Mouse (Mus musculus): ENCODE measurements around the gene Zbtb44. TPM values are rescaled to one million over a fixed set of nuclear protein-coding genes. Genes with fewer than 3 reads are reported as not detected.

Zbtb44 gene
- polyA plus RNA-seq, 1 experiment from 2014 or later = 6.3 TPM

- H3K9me3 ChIP-seq (replicated peaks; ENCODE audit: control insufficient read depth, low read length) = no peaks in the 10 kb centered on the region
- DNase-seq (ENCODE audit: low spot score) (no peak), ATAC-seq (replicated peaks; ENCODE audit: insufficient number of reproducible peaks, low FRiP score, low TSS enrichment, low read depth) (no peak)
- H3K27ac ChIP-seq (replicated peaks; ENCODE audit: low read depth, low read length) = no peak overlapping the region
- no peak overlapping the region for H3K4me2 ChIP-seq (ENCODE audit: low read depth, low read length)
- no peak overlapping the region for H3K4me3 ChIP-seq (ENCODE audit: low read depth, low read length)
- H3K27me3 ChIP-seq (ENCODE audit: control insufficient read depth, insufficient read depth, low read length) = no peaks in the 10 kb centered on the region
- H3K9ac ChIP-seq (replicated peaks; ENCODE audit: low read length) = no peak overlapping the region
- no peaks in the 10 kb centered on the region for H3K36me3 ChIP-seq (replicated peaks; ENCODE audit: control insufficient read depth, insufficient read depth, low read depth, low read length)
- no peaks in the 10 kb centered on the region for H3K4me1 ChIP-seq (ENCODE audit: control insufficient read depth, insufficient read depth, low read length)
- WGBS = 94% methylated on average over 10 of the region's 10 CpGs
These were observed 62.4 kb downstream of the Zbtb44 start for GRCm38 (mm10) chr9:31092833-31093195.

- DNase-seq (ENCODE audit: low spot score) (no peak), ATAC-seq (replicated peaks; ENCODE audit: insufficient number of reproducible peaks, low FRiP score, low TSS enrichment, low read depth) (no peak)
- Histone ChIP-seq H3K27me3 (ENCODE audit: control insufficient read depth, insufficient read depth, low read length) (no peaks in the 10 kb centered on the region), H3K4me1 (ENCODE audit: control insufficient read depth, insufficient read depth, low read length) (no peaks in the 10 kb centered on the region), H3K4me3 (ENCODE audit: low read depth, low read length) (no peak overlapping the region), H3K9me3 (replicated peaks; ENCODE audit: control insufficient read depth, low read length) (no peaks in the 10 kb centered on the region), H3K36me3 (replicated peaks; ENCODE audit: control insufficient read depth, insufficient read depth, low read depth, low read length) (no peaks in the 10 kb centered on the region), H3K9ac (replicated peaks; ENCODE audit: low read length) (no peak overlapping the region), H3K4me2 (ENCODE audit: low read depth, low read length) (no peak overlapping the region), H3K27ac (replicated peaks; ENCODE audit: low read depth, low read length) (no peak overlapping the region)
- 79% methylated on average over 20 of the region's 20 CpGs for WGBS
These were observed 66.9 kb downstream of the Zbtb44 start for GRCm38 (mm10) chr9:31097088-31098082.

GRCm38 (mm10) chr9:31098118-31098517 is 67.7 kb downstream of the Zbtb44 start:
- no peak overlapping the region for H3K9ac ChIP-seq (replicated peaks; ENCODE audit: low read length)
- no peaks in the 10 kb centered on the region for H3K27me3 ChIP-seq (ENCODE audit: control insufficient read depth, insufficient read depth, low read length)
- no peak overlapping the region for H3K27ac ChIP-seq (replicated peaks; ENCODE audit: low read depth, low read length)
- DNase-seq (ENCODE audit: low spot score) (no peak), ATAC-seq (replicated peaks; ENCODE audit: insufficient number of reproducible peaks, low FRiP score, low TSS enrichment, low read depth) (no peak)
- no peak overlapping the region for H3K4me2 ChIP-seq (ENCODE audit: low read depth, low read length)
- H3K9me3 ChIP-seq (replicated peaks; ENCODE audit: control insufficient read depth, low read length) = no peaks in the 10 kb centered on the region
- no peak overlapping the region for H3K4me3 ChIP-seq (ENCODE audit: low read depth, low read length)
- H3K36me3 ChIP-seq (replicated peaks; ENCODE audit: control insufficient read depth, insufficient read depth, low read depth, low read length) = no peaks in the 10 kb centered on the region
- H3K4me1 ChIP-seq (ENCODE audit: control insufficient read depth, insufficient read depth, low read length) = no peaks in the 10 kb centered on the region
- 73% methylated on average over 6 of the region's 6 CpGs for WGBS

GRCm38 (mm10) chr9:31108464-31108863 is 78.0 kb downstream of the Zbtb44 start:
- H3K4me2 ChIP-seq (ENCODE audit: low read depth, low read length) = no peak overlapping the region
- no peak overlapping the region for H3K4me3 ChIP-seq (ENCODE audit: low read depth, low read length)
- no peaks in the 10 kb centered on the region for H3K36me3 ChIP-seq (replicated peaks; ENCODE audit: control insufficient read depth, insufficient read depth, low read depth, low read length)
- 89% methylated on average over 8 of the region's 8 CpGs for WGBS
- DNase-seq (ENCODE audit: low spot score) (no peak), ATAC-seq (replicated peaks; ENCODE audit: insufficient number of reproducible peaks, low FRiP score, low TSS enrichment, low read depth) (no peak)
- no peaks in the 10 kb centered on the region for H3K27me3 ChIP-seq (ENCODE audit: control insufficient read depth, insufficient read depth, low read length)
- H3K4me1 ChIP-seq (ENCODE audit: control insufficient read depth, insufficient read depth, low read length) = no peaks in the 10 kb centered on the region
- no peak overlapping the region for H3K27ac ChIP-seq (replicated peaks; ENCODE audit: low read depth, low read length)
- no peaks in the 10 kb centered on the region for H3K9me3 ChIP-seq (replicated peaks; ENCODE audit: control insufficient read depth, low read length)
- H3K9ac ChIP-seq (replicated peaks; ENCODE audit: low read length) = no peak overlapping the region

GRCm38 (mm10) chr9:31115586-31115985 is 85.1 kb downstream of the Zbtb44 start:
- H3K27ac ChIP-seq (replicated peaks; ENCODE audit: low read depth, low read length) = no peak overlapping the region
- ATAC-seq (replicated peaks; ENCODE audit: insufficient number of reproducible peaks, low FRiP score, low TSS enrichment, low read depth) = no peak
- no peak overlapping the region for H3K4me2 ChIP-seq (ENCODE audit: low read depth, low read length)
- H3K27me3 ChIP-seq (ENCODE audit: control insufficient read depth, insufficient read depth, low read length) = no peaks in the 10 kb centered on the region
- H3K9me3 ChIP-seq (replicated peaks; ENCODE audit: control insufficient read depth, low read length) = no peaks in the 10 kb centered on the region
- H3K9ac ChIP-seq (replicated peaks; ENCODE audit: low read length) = no peak overlapping the region
- no peak for DNase-seq (ENCODE audit: low spot score)
- no peak overlapping the region for H3K4me3 ChIP-seq (ENCODE audit: low read depth, low read length)
- no peaks in the 10 kb centered on the region for H3K4me1 ChIP-seq (ENCODE audit: control insufficient read depth, insufficient read depth, low read length)
- H3K36me3 ChIP-seq (replicated peaks; ENCODE audit: control insufficient read depth, insufficient read depth, low read depth, low read length) = no peaks in the 10 kb centered on the region

GRCm38 (mm10) chr9:31117088-31117487 is 86.6 kb downstream of the Zbtb44 start:
- Histone ChIP-seq H3K9me3 (replicated peaks; ENCODE audit: control insufficient read depth, low read length) (no peaks in the 10 kb centered on the region), H3K4me3 (ENCODE audit: low read depth, low read length) (no peak overlapping the region), H3K4me1 (ENCODE audit: control insufficient read depth, insufficient read depth, low read length) (no peaks in the 10 kb centered on the region), H3K4me2 (ENCODE audit: low read depth, low read length) (no peak overlapping the region), H3K27me3 (ENCODE audit: control insufficient read depth, insufficient read depth, low read length) (no peaks in the 10 kb centered on the region), H3K9ac (replicated peaks; ENCODE audit: low read length) (no peak overlapping the region), H3K27ac (replicated peaks; ENCODE audit: low read depth, low read length) (no peak overlapping the region), H3K36me3 (replicated peaks; ENCODE audit: control insufficient read depth, insufficient read depth, low read depth, low read length) (no peaks in the 10 kb centered on the region)
- WGBS = 91% methylated on average over 11 of the region's 11 CpGs
- DNase-seq (ENCODE audit: low spot score) (no peak), ATAC-seq (replicated peaks; ENCODE audit: insufficient number of reproducible peaks, low FRiP score, low TSS enrichment, low read depth) (no peak)

GRCm38 (mm10) chr9:31117488-31117887 is 87.0 kb downstream of the Zbtb44 start:
- ATAC-seq (replicated peaks; ENCODE audit: insufficient number of reproducible peaks, low FRiP score, low TSS enrichment, low read depth) = no peak
- WGBS = 61% methylated on average over 6 of the region's 6 CpGs
- Histone ChIP-seq H3K36me3 (replicated peaks; ENCODE audit: control insufficient read depth, insufficient read depth, low read depth, low read length) (no peaks in the 10 kb centered on the region), H3K4me2 (ENCODE audit: low read depth, low read length) (no peak overlapping the region), H3K9me3 (replicated peaks; ENCODE audit: control insufficient read depth, low read length) (no peaks in the 10 kb centered on the region), H3K4me3 (ENCODE audit: low read depth, low read length) (no peak overlapping the region), H3K27ac (replicated peaks; ENCODE audit: low read depth, low read length) (no peak overlapping the region), H3K4me1 (ENCODE audit: control insufficient read depth, insufficient read depth, low read length) (no peaks in the 10 kb centered on the region), H3K27me3 (ENCODE audit: control insufficient read depth, insufficient read depth, low read length) (no peaks in the 10 kb centered on the region), H3K9ac (replicated peaks; ENCODE audit: low read length) (no peak overlapping the region)
- DNase-seq (ENCODE audit: low spot score) = no peak

GRCm38 (mm10) chr9:31118520-31119298 is 88.3 kb downstream of the Zbtb44 start:
- peak; percentile 84 for DNase-seq (ENCODE audit: low spot score)
- WGBS = 30% methylated on average over 11 of the region's 11 CpGs
- no peaks in the 10 kb centered on the region for H3K36me3 ChIP-seq (replicated peaks; ENCODE audit: control insufficient read depth, insufficient read depth, low read depth, low read length)
- H3K27ac ChIP-seq (replicated peaks; ENCODE audit: low read depth, low read length) = no peak overlapping the region
- H3K4me2 ChIP-seq (ENCODE audit: low read depth, low read length) = no peak overlapping the region; the same call in 1 of the 2 replicates
- no peaks in the 10 kb centered on the region for H3K9me3 ChIP-seq (replicated peaks; ENCODE audit: control insufficient read depth, low read length)
- H3K9ac ChIP-seq (replicated peaks; ENCODE audit: low read length) = no peak overlapping the region
- peak; percentile 96 for ATAC-seq (replicated peaks; ENCODE audit: insufficient number of reproducible peaks, low FRiP score, low TSS enrichment, low read depth)
- H3K27me3 ChIP-seq (ENCODE audit: control insufficient read depth, insufficient read depth, low read length) = no peaks in the 10 kb centered on the region
- H3K4me1 ChIP-seq (ENCODE audit: control insufficient read depth, insufficient read depth, low read length) = no peaks in the 10 kb centered on the region
- H3K4me3 ChIP-seq (ENCODE audit: low read depth, low read length) = no peak overlapping the region

Measured in embryonic facial prominence, embryonic 11.5 days (tissue).